Mouse (Mus musculus): ENCODE measurements around the gene Car5a. TPM values are rescaled to one million over a fixed set of nuclear protein-coding genes. Genes with fewer than 3 reads are reported as not detected.

Car5a gene
- polyA plus RNA-seq, 1 experiment from 2014 or later = 0.13 TPM

DNA sequence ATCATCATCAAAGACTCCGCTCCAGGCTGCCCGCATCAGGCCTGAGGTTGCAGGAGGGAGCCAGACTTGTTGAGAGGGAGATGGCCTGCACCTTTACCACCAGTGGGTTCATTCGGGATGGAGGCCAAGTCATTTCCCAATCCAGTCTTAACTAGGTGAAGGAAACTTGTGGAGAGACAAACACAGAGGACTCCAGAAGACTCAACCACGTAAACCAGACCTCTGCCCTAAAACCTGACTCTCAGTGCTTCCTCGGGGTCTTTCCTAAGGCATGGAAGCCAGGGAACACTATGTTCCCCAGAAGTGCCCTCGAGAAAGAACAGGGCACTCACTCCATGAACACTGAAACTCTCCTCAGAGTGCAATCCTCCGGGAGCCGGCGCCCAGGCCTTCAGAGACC is 39.7 kb downstream of the Car5a start:
- Histone ChIP-seq H3K9ac (no peak overlapping the region), H3K27ac (replicated peaks) (no peak overlapping the region), H3K4me2 (replicated peaks) (peak overlapping the region; percentile 96), H3K27me3 (0 out of 2 replicates have a peak, but pooled peaks cover 7% of the 10 kb centered on the region), H3K9me3 (replicated peaks) (no peaks in the 10 kb centered on the region), H3K36me3 (no peaks in the 10 kb centered on the region), H3K4me1 (peaks cover 55% of the 10 kb centered on the region), H3K4me3 (replicated peaks) (peak overlapping the region; percentile 11; the same call in 1 of the 2 replicates)
- WGBS = 80% methylated on average over 9 of the region's 9 CpGs
- ATAC-seq (ENCODE audit: insufficient number of reproducible peaks, low FRiP score, low TSS enrichment, low read depth) = no peak

DNA sequence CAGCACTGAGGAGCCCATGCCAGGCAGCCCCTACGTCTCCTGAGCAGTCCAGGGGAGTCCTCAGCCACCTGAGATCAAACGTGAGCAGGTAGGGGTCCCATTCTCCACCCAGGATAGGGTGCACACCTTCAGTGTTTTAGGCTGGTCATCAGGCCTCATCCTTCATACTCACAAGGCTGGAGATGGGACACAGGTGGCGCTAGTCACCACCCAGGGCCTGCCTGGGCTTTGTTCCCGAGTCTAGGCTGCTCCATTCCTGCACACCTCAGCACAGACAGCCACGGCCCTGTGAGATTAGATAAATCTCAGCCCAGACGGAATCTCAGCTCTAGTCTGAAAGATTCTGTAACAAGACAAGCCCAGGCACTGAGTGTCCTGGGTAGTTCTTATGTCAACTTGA is 40.7 kb downstream of the Car5a start:
- Histone ChIP-seq H3K9me3 (replicated peaks) (no peaks in the 10 kb centered on the region), H3K36me3 (no peaks in the 10 kb centered on the region), H3K27ac (replicated peaks) (no peak overlapping the region), H3K4me2 (replicated peaks) (0 out of 2 replicates have a peak overlapping the region, but pooled peaks have one; percentile 8), H3K9ac (no peak overlapping the region), H3K4me1 (peaks cover 55% of the 10 kb centered on the region), H3K4me3 (replicated peaks) (peak overlapping the region; percentile 15; the same call in 1 of the 2 replicates), H3K27me3 (0 out of 2 replicates have a peak, but pooled peaks cover 4% of the 10 kb centered on the region)
- 58% methylated on average over 6 of the region's 6 CpGs for WGBS
- ATAC-seq (ENCODE audit: insufficient number of reproducible peaks, low FRiP score, low TSS enrichment, low read depth) = no peak

DNA sequence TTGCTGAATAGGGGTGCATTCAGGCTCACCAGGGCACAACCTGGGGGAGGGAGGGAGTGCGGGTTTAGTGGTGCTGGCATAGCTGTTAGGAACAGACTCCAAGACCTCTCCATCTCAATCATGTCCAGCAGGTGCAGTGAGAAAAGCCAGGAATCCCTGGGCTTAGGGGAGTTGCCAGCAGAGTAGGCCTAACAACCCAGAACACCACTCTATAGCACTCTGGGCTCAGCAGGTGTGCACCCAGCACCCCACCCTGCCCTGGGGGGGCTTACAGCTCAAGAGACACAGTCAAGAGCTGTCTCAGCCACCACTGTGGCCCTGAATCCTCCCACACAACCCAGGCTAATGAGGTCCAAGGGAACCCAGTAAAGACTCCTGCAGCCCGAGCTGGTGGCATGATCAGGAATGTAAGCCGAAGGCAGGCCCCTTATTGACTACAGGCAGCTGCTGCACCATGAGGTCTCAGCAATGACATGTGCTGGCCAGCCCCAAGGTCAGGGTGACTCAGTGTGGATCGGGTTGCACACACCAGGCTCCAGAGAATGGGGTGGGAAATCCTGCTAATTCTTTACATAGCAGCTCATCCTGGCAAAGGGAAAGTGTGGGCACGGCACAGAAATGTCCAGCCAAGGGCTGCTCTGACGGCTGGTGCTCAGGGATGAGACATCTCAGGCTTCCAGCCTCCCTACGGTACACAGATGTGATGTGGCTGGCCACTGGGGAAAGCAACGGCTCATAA is 43.0 kb downstream of the Car5a start:
- Histone ChIP-seq H3K9me3 (replicated peaks) (no peaks in the 10 kb centered on the region), H3K27me3 (no peaks in the 10 kb centered on the region), H3K4me2 (replicated peaks) (no peak overlapping the region), H3K36me3 (no peaks in the 10 kb centered on the region), H3K4me3 (replicated peaks) (no peak overlapping the region), H3K27ac (replicated peaks) (peak overlapping the region; percentile 51; the same call in 1 of the 2 replicates), H3K9ac (no peak overlapping the region), H3K4me1 (peaks cover 71% of the 10 kb centered on the region)
- 31% methylated on average over 8 of the region's 8 CpGs for WGBS
- no peak for ATAC-seq (ENCODE audit: insufficient number of reproducible peaks, low FRiP score, low TSS enrichment, low read depth)

DNA sequence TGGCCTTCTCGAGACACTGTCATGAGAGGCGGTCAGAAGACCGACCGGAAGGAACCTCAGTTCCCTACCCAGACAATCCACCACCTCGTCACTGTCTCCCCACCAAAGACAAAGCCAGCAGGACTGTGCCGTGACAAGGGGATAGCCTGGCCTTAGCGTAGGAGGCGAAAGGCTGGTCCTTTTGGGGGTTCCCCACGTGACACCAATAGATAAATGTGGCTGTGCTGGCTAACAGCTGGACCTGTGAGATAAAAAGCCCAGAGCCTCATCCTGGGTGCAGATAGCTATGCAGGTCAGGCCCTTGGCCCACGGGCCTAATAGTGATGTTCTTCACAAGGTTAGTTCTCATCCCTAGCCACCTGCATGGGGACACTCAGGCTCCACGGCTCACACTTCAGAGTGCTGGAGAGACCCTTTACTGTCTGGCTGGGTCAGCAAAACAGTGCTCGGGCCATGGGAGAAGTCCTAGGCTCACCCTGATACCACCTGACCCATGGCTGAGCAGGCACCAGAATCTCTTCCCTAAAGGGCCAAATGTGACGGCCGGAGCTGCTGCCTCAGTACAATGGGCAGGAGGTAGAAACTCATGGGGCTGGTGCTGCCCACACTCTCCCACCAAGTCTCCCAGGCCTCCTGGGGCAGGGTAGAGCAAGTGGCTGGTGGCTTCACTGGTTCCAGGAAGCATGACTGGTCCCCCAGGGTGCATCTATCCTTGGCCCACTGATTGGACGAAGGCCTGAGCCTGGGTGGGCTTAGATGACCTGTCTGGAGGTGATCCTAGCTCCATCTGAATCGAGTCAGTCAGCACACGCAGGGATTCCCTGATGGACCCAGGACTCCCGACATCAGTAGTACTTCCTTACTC is 45.3 kb downstream of the Car5a start:
- Histone ChIP-seq H3K4me3 (replicated peaks) (no peak overlapping the region), H3K4me1 (peaks cover 64% of the 10 kb centered on the region), H3K36me3 (0 out of 2 replicates have a peak, but pooled peaks cover 10% of the 10 kb centered on the region), H3K9ac (no peak overlapping the region), H3K4me2 (replicated peaks) (no peak overlapping the region), H3K27ac (replicated peaks) (peak overlapping the region; percentile 86; the same call in 1 of the 2 replicates), H3K27me3 (no peaks in the 10 kb centered on the region), H3K9me3 (replicated peaks) (no peaks in the 10 kb centered on the region)
- ATAC-seq (ENCODE audit: insufficient number of reproducible peaks, low FRiP score, low TSS enrichment, low read depth) = no peak
- WGBS = 86% methylated on average over 18 of the region's 18 CpGs

DNA sequence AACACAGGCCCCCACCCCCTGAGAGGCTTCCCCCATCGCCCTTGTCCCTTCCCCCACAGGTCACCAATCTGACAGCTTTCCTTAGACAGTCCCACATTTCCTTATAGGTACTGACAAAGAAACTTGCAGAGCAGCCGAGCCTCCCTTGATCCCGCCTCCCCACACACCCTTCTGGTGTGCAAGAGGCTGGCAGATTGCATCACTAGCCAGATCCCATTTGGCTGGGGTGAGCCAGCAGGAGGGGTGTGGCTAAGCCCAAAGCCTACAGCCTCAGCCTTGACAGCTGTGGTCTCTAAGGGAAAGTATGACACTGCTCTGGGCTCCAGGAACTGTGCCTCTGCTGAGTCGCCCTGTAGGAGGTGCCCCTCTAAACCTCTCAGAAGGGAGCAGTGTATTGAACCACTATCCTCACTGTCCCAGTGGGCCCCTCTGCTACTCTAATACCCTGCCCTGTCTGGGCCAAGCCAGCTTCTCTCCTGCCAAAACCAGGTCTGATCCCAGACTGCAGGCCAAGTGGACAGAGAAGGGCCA is 46.2 kb downstream of the Car5a start:
- WGBS = 10% methylated on average over 4 of the region's 4 CpGs
- Histone ChIP-seq H3K9me3 (replicated peaks) (no peaks in the 10 kb centered on the region), H3K27me3 (no peaks in the 10 kb centered on the region), H3K27ac (replicated peaks) (peak overlapping the region; percentile 86), H3K36me3 (0 out of 2 replicates have a peak, but pooled peaks cover 10% of the 10 kb centered on the region), H3K9ac (peak overlapping the region; percentile 18; the same call in 1 of the 2 replicates), H3K4me3 (replicated peaks) (no peak overlapping the region), H3K4me2 (replicated peaks) (0 out of 2 replicates have a peak overlapping the region, but pooled peaks have one; percentile 15), H3K4me1 (peaks cover 56% of the 10 kb centered on the region)
- peak; percentile 82 for ATAC-seq (ENCODE audit: insufficient number of reproducible peaks, low FRiP score, low TSS enrichment, low read depth)

DNA sequence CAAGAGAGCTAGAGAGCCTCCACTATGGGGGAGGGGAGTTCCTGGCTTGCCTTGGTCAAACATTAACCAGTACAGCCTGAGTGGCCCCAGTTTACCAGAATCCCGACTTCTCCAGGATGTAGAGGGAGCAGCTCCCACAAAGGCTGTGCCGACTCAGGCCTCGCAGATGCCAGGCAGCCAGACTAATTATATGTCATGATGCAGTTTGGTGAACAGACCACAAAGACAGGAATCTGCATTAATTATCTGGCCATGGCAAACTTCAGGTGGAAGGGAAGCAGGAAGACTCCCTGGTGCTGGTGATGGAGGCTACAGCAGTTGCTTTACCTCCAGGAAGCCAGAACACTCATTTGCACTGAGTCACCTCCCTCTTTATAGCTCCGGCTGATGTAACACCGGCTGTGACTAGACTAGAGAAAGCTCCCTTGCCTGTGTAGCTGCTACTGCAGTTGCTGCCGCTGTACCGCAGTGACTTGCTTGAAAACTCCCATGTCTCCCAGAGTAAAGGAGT is 46.8 kb downstream of the Car5a start:
- H3K27me3 ChIP-seq = no peaks in the 10 kb centered on the region
- no peaks in the 10 kb centered on the region for H3K9me3 ChIP-seq (replicated peaks)
- H3K27ac ChIP-seq (replicated peaks) = peak overlapping the region; percentile 86
- 0 out of 2 replicates have a peak overlapping the region, but pooled peaks have one; percentile 15 for H3K4me2 ChIP-seq (replicated peaks)
- peak; percentile 5; the same call in 1 of the 2 replicates for ATAC-seq (ENCODE audit: insufficient number of reproducible peaks, low FRiP score, low TSS enrichment, low read depth)
- no peak overlapping the region for H3K4me3 ChIP-seq (replicated peaks)
- WGBS = 21% methylated on average over 7 of the region's 7 CpGs
- 0 out of 2 replicates have a peak, but pooled peaks cover 10% of the 10 kb centered on the region for H3K36me3 ChIP-seq
- H3K9ac ChIP-seq = peak overlapping the region; percentile 18; the same call in 1 of the 2 replicates
- H3K4me1 ChIP-seq = peaks cover 51% of the 10 kb centered on the region

DNA sequence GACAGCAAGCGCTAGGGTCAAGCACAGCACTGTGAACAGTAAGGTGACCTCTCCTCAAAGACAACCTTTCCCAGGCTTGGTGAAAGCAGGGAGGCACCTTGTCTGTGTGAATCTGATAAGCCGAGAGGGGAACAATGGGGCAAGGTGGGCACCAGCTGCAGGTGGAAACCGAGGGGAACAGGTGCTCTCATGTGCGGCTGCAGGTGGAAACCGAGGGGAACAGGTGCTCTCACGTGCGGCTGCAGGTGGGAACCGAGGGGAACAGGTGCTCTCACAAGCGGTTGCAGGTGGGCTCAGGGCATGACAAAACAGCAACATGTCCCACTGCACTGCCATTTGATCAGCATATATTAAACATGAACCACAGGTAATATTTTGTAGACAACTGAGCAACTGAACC is 47.5 kb downstream of the Car5a start:
- WGBS = 77% methylated on average over 9 of the region's 9 CpGs
- peaks cover 50% of the 10 kb centered on the region for H3K4me1 ChIP-seq
- no peak overlapping the region for H3K4me2 ChIP-seq (replicated peaks)
- no peaks in the 10 kb centered on the region for H3K9me3 ChIP-seq (replicated peaks)
- no peaks in the 10 kb centered on the region for H3K27me3 ChIP-seq
- H3K4me3 ChIP-seq (replicated peaks) = no peak overlapping the region
- 0 out of 2 replicates have a peak, but pooled peaks cover 10% of the 10 kb centered on the region for H3K36me3 ChIP-seq
- H3K9ac ChIP-seq = no peak overlapping the region
- H3K27ac ChIP-seq (replicated peaks) = peak overlapping the region; percentile 86
- no peak for ATAC-seq (ENCODE audit: insufficient number of reproducible peaks, low FRiP score, low TSS enrichment, low read depth)

DNA sequence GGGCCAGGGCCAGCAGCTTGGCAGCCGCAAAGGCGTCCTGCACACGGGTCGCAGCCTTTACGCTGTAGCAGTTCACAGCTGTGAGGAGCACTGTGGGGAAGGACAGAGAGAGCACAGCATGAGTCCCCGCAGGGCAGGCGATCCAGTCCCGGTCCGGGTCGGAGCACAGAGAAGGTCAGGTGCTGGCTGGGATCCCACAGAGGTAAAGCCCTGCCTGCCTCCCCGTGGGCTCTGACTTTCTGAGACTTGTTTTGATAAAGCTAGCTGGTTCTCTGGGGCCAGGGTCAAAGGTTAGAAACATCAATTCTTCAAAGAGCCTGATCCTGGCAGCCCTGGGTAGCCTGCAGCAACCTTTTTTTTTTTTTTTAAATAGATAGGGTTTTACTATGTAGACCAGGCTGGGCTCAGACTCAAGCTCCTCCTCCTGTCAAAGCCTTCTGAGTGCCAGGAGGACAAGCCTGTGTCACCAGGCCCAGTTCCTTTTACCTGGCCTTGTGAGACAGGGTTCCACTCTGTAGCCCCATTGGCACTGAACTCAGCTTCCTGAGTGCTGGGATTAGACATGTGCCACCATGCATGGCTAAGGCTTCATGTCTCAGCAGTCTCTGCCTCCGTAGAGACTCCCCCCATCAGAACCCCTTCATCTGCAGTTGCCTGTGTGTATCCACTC is 48.1 kb downstream of the Car5a start:
- H3K36me3 ChIP-seq = 0 out of 2 replicates have a peak, but pooled peaks cover 10% of the 10 kb centered on the region
- WGBS = 48% methylated on average over 12 of the region's 12 CpGs
- no peaks in the 10 kb centered on the region for H3K27me3 ChIP-seq
- peaks cover 44% of the 10 kb centered on the region for H3K4me1 ChIP-seq
- H3K4me3 ChIP-seq (replicated peaks) = no peak overlapping the region
- no peak for ATAC-seq (ENCODE audit: insufficient number of reproducible peaks, low FRiP score, low TSS enrichment, low read depth)
- H3K4me2 ChIP-seq (replicated peaks) = no peak overlapping the region
- H3K27ac ChIP-seq (replicated peaks) = no peak overlapping the region
- no peaks in the 10 kb centered on the region for H3K9me3 ChIP-seq (replicated peaks)
- no peak overlapping the region for H3K9ac ChIP-seq

DNA sequence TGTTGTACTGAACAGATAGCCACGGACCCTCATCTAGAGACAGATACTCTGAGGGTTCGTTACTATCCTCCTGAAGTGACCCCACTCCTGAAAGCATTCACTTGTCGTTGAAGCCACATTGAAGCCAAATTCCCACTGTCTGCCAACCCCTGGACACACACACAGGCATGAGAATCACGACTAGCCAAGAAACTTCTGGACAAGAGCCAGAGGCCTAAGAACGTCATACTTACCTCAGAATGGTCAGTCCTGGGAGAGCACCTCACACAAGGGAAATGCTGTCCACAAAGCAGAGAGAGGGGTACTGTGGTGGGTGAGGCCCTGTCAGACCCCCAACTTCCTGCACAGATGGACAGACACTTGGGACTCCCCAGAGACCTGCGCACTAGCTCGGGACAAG is 48.8 kb downstream of the Car5a start:
- ATAC-seq (ENCODE audit: insufficient number of reproducible peaks, low FRiP score, low TSS enrichment, low read depth) = no peak
- H3K4me3 ChIP-seq (replicated peaks) = no peak overlapping the region
- H3K4me2 ChIP-seq (replicated peaks) = no peak overlapping the region
- no peak overlapping the region for H3K27ac ChIP-seq (replicated peaks)
- no peaks in the 10 kb centered on the region for H3K9me3 ChIP-seq (replicated peaks)
- no peaks in the 10 kb centered on the region for H3K27me3 ChIP-seq
- H3K36me3 ChIP-seq = 0 out of 2 replicates have a peak, but pooled peaks cover 10% of the 10 kb centered on the region
- 71% methylated on average over 7 of the region's 7 CpGs for WGBS
- H3K4me1 ChIP-seq = peaks cover 37% of the 10 kb centered on the region
- H3K9ac ChIP-seq = no peak overlapping the region

DNA sequence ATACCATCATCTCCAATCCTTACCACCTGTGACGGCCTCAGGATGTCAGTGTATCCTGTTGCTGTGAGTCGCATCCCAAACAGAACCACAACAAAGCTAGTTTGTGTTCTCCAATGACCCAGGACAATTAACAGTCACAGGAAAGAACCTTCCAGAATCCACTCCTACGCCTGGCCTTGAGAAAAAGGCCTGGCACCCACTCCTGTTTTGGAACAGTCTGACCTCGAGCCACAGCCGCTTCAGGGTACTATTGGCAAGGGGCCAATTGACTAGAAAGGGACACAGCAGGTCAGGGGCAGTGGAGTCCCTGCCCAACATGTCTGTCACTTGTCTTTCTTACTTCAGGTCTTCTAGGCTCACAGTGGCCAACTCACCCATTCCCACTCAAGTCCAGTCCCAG is 51.8 kb downstream of the Car5a start:
- Histone ChIP-seq H3K36me3 (peaks cover 16% of the 10 kb centered on the region; the same call in 1 of the 2 replicates), H3K4me3 (replicated peaks) (no peak overlapping the region)
- 78% methylated on average over 5 of the region's 5 CpGs for WGBS

More for the DNA sequence above, 51.8 kb downstream of the Car5a start:
- no peak for ATAC-seq (ENCODE audit: insufficient number of reproducible peaks, low FRiP score, low TSS enrichment, low read depth)
- no peaks in the 10 kb centered on the region for H3K27me3 ChIP-seq
- H3K27ac ChIP-seq (replicated peaks) = no peak overlapping the region
- H3K4me2 ChIP-seq (replicated peaks) = no peak overlapping the region
- H3K9ac ChIP-seq = no peak overlapping the region
- H3K9me3 ChIP-seq (replicated peaks) = no peaks in the 10 kb centered on the region
- H3K4me1 ChIP-seq = peaks cover 19% of the 10 kb centered on the region
